Mouse (Mus musculus) layer of hippocampus, adult 9-10 months (tissue): ENCODE measurements around the gene Rps21.
"Not testable (repeated sequence)": the region's sequence is repeated elsewhere in the genome, so short reads cannot be mapped to it uniquely, and the experiment has no call there.

ENCODE experiments used
- DNase-seq: peaks from one replicate; pipeline ENCODE4 v3.0.0; 2022; ENCODE audit warnings: low spot score

The Rps21 gene

GRCm38 (mm10) chr2:180230482-180230881 lies 26.7 kb upstream of the Rps21 start:
- no peak for DNase-seq

GRCm38 (mm10) chr2:180233101-180233904 lies 23.9 kb upstream of the Rps21 start:
- DNase-seq, result no peak

- DNase-seq, result no peak
These were observed 22.8 kb upstream of the Rps21 start for GRCm38 (mm10) chr2:180234353-180234752.

GRCm38 (mm10) chr2:180234980-180235379 lies 22.2 kb upstream of the Rps21 start:
- DNase-seq, result no peak

- DNase-seq, result no peak
These were observed 21.4 kb upstream of the Rps21 start for GRCm38 (mm10) chr2:180235788-180236187.

- DNase-seq, result no peak
These were observed 20.7 kb upstream of the Rps21 start for GRCm38 (mm10) chr2:180236500-180236899.

- DNase-seq, result no peak
These were observed 20.2 kb upstream of the Rps21 start for GRCm38 (mm10) chr2:180236930-180237329.

GRCm38 (mm10) chr2:180237601-180238345 lies 19.4 kb upstream of the Rps21 start:
- no peak for DNase-seq

GRCm38 (mm10) chr2:180238591-180238990 lies 18.6 kb upstream of the Rps21 start:
- no peak for DNase-seq

- no peak for DNase-seq
These were observed 14.1 kb upstream of the Rps21 start for GRCm38 (mm10) chr2:180243108-180243507.

- no peak for DNase-seq
These were observed 9.3 kb upstream of the Rps21 start for GRCm38 (mm10) chr2:180247916-180248315.

GRCm38 (mm10) chr2:180248947-180249660 lies 8.1 kb upstream of the Rps21 start:
- no peak for DNase-seq

- DNase-seq, result no peak
These were observed 6.1 kb upstream of the Rps21 start for GRCm38 (mm10) chr2:180250930-180251611.

GRCm38 (mm10) chr2:180251838-180252237 lies 5.3 kb upstream of the Rps21 start:
- DNase-seq, result no peak

GRCm38 (mm10) chr2:180254436-180255209 lies 2.6 kb upstream of the Rps21 start:
- DNase-seq, result no peak

- DNase-seq, result no peak
These were observed 1.5 kb upstream of the Rps21 start for GRCm38 (mm10) chr2:180255701-180256100.

GRCm38 (mm10) chr2:180256296-180257000 lies 729 bp upstream of the Rps21 start:
- DNase-seq, result no peak

GRCm38 (mm10) chr2:180257963-180258865 lies 1.0 kb downstream of the Rps21 start:
- DNase-seq, result no peak

GRCm38 (mm10) chr2:180258951-180259484 lies 1.8 kb downstream of the Rps21 start:
- not testable (repeated sequence) for DNase-seq
